20 mouse cellular contexts compared by ENCODE assay signal in genomic region chr10:87389148-87389547, GRCm38 (mm10).
"Had no signal": no experiment of that assay in that cellular context is flagged by ENCODE, and none has a peak within 500 bp of the region (broad histone marks: within the 10 kb centered on the region; RNA-seq: fewer than 3 reads in every experiment).

No protein-coding gene starts in this region.

- DNase-seq: kidney, adult 9 months; kidney, postnatal 25 days; layer of hippocampus, postnatal 36 days; liver, postnatal 0 days; lung, embryonic 14.5 days; right cerebral cortex, postnatal 4 days; thymus, adult 2 months; thymus, postnatal 14 days; thymus, postnatal 4 days had no signal

- ATAC-seq: liver, postnatal 0 days; lung, postnatal 0 days; midbrain, embryonic 15.5 days had no signal

- H3K4me3 ChIP-seq: left cerebral cortex, adult 2 months; midbrain, embryonic 12.5 days; midbrain, embryonic 15.5 days; neural tube, embryonic 12.5 days; neural tube, embryonic 15.5 days had no signal

- H3K27me3 ChIP-seq: midbrain, embryonic 12.5 days; midbrain, embryonic 15.5 days; neural tube, embryonic 12.5 days; neural tube, embryonic 15.5 days had no signal

- H3K4me2 ChIP-seq: liver, embryonic 11.5 days; lung, embryonic 14.5 days; midbrain, embryonic 12.5 days; midbrain, embryonic 15.5 days; neural tube, embryonic 12.5 days; neural tube, embryonic 15.5 days had no signal

- H3K27ac ChIP-seq: kidney, postnatal 0 days; left cerebral cortex, adult 2 months; liver, embryonic 14.5 days; macrophage; midbrain, embryonic 12.5 days; midbrain, embryonic 15.5 days; neural tube, embryonic 12.5 days; neural tube, embryonic 15.5 days; stomach, postnatal 0 days had no signal

- H3K36me3 ChIP-seq: midbrain, embryonic 12.5 days; midbrain, embryonic 15.5 days; neural tube, embryonic 12.5 days; neural tube, embryonic 15.5 days had no signal

- H3K9me3 ChIP-seq: midbrain, embryonic 12.5 days; midbrain, embryonic 15.5 days; neural tube, embryonic 12.5 days; neural tube, embryonic 15.5 days had no signal

- H3K4me1 ChIP-seq: midbrain, embryonic 15.5 days; neural tube, embryonic 12.5 days; neural tube, embryonic 15.5 days had no signal

- H3K9ac ChIP-seq: liver, embryonic 14.5 days; liver, postnatal 0 days; lung, embryonic 14.5 days; midbrain, embryonic 12.5 days; midbrain, embryonic 15.5 days; neural tube, embryonic 12.5 days; neural tube, embryonic 15.5 days had no signal
